Mouse (Mus musculus) B cell, adult 2 months (primary cell): Measurements from ENCODE around the gene Eva1b.

Experiments
- DNase-seq, 2 experiments: peaks; one replicate each; pipeline ENCODE4 v3.0.0; 2022

Gene Eva1b

GRCm38 (mm10) chr4:126120506-126120905 is 27.0 kb upstream of the Eva1b start:
- DNase-seq: no peak

GRCm38 (mm10) chr4:126123309-126124040 is 24.1 kb upstream of the Eva1b start:
- DNase-seq: no peak

DNA sequence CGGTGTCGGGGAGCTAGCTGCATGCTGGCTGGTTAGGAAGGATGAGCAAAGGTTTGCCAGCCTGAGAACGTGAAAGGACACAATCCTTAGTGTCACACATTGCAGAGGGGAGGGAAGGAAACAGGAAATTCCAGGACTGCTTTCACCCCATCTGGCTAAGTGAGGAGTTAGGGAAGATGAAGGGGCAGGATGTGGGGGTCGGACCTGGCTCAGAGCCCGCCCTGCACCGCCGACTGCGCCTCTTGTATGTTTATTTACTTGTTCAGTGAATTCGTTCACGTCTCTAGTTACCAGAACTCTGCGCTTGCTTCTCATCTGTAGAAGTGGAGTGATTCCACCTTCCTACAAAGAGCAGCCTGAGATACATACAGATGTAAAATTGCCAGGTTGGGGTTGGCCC is 17.0 kb upstream of the Eva1b start:
- DNase-seq: no peak

GRCm38 (mm10) chr4:126131290-126132121 is 16.0 kb upstream of the Eva1b start:
- no peak for DNase-seq

DNA sequence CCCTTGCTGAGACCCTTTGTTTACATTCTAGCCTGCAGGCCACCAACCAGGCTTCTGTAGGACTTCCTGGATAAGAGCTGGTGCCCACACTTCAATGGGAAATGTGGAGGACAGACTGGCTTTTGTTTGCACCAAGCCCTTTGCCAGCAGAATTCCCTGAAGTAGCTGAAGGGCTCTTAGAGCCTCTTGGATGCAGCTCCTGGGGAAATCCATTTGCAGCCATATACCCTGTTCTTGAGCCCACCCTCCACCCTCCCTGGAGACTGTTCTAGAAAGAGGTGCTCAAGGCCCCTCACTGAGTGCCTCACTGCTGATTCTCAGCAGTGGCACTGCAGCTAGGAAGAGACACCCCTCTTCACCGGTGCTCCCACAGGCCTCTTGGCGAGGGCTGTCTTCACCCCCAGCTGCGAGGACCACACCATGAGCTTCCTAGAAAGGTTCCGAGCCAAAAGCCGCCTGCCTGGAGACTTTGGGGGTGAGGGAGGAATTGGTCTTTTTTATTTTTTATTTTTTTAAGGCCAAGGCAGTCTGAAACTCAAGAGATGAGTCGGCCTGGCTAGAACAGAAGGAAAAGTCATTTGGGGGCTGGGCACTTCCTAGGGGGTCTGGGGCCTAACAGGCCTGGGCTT is 14.8 kb upstream of the Eva1b start:
- DNase-seq: no peak

DNA sequence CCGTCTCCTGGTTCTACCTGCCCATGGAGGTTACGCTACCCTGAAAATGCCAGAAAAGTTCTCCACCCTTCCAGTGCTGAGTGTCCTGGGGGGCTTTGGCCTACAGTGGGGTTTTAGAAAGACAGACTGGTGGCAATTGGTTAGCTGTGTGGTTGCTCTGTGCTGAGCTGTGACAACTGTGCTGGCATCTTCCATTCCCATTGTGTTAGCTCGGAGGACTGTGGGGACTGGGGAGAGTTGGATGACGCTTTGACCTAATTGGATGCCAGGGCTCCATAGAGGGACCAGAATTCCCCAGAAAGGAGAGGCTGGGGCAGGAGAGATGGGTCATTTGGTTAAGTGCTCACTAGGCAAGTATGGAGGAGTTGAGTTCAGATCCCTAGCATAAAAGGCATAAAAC is 13.3 kb upstream of the Eva1b start:
- DNase-seq: no peak

DNA sequence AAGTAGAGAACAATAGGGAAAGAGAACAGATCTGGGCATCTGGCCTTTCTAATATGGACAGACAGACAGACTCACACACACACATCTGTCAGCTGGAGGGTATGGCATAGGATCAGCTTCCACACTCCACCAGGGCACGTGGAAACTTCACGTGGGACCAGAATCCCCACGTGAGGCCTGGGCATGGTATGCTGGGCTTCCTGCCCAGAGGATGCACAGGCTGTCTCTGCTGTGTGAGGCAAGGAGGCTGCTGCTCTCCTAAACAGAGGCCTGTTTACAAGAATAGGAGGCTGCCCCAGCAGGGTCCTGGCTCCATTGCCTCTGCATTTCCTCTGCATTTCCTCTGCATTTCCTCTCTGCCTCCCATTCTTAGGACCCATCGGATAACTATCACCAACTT is 12.9 kb upstream of the Eva1b start:
- no peak for DNase-seq

GRCm38 (mm10) chr4:126137773-126138172 is 9.8 kb upstream of the Eva1b start:
- DNase-seq: no peak

DNA sequence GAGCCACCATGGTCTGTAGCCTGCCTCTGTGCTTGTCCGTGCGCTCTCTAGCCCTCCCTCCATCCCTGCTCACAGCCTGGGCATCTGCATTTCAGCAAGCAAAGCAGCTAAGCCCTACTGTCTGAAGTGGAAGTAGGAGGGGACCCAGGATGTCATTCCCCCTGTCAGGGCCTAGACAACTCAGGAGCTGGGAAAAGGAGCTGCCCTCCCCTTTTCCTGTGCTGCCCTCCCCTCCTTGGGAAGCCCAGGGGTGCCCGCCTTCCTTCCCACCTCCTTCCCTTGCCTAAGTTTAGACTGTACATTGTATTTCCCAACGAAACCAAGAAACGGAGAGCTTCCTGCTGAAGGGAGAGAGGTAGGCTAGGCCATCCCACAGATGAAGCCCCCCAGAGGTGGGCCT is 6.5 kb upstream of the Eva1b start:
- DNase-seq: no peak

GRCm38 (mm10) chr4:126145396-126145795 is 2.1 kb upstream of the Eva1b start:
- no peak for DNase-seq

DNA sequence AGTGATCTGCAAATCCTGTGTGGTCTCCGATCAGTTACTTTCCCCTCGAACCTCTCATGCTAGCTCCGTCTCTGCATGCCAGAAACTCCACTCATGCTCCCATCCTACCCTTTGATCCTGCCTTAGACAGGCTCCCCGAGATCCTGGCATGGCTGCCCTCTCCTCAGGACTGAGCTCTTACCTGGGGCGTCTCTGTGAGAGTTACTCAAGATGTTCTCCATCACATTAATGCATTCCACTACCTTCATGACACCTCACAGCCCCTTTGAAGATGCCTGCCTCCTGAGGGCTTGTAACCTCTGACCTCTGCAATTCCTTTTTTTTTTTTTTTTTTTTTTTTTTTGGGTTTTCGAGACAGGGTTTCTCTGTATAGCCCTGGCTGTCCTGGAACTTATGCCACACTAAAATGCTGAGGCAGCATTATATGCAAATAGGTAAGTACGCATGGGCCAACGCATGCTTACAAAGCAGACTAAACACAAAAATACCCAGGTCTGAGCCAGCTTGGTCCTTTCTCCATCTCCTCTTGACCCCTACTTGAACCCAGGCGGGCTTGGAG is 491 bp upstream of the Eva1b start:
- no peak for DNase-seq

DNA sequence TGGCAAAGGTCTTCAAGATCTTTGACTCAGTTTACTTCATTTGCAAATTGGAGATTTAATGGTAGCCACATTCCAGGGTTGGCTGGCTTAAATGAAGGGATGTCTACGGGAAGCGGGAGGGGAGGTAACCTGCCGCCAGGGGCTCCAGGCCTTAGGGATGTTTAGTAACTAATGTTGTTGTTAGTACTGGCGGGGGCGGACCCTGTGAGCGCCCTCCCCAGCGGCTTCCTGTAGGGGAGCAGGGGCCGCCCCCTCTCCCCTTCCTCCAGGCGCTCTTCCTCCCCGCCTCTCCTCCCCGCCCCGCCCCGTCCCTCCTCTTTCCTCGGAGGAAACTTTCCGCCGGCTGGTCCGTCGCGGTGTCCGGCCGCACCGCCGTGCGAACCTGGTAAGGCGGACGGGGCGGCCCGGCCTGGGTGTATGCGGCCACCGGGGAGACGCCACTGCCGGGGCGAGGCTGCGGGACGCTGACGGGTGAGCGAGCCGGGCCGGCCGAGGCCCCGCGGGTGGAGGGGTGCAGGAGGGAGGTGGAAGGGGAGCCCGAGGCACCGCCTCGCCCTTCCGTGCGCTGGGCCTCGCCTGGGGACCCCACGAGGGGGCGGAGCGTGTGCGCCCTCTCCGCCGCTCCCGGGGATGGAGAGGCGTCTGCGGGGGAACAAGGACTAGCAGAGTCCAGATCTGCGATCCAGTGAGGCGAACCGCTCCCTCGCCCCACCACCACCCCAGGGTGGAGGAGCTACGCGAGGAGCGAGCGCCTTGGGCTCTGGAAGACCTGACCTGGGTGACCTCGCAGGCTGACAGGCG is 817 bp downstream of the Eva1b start:
- peak; percentile 43 to 53 for DNase-seq

GRCm38 (mm10) chr4:126149041-126149676 is 1.6 kb downstream of the Eva1b start:
- no peak for DNase-seq

- DNase-seq: no peak
Observed at GRCm38 (mm10) chr4:126149798-126150197, 2.3 kb downstream of the Eva1b start.

GRCm38 (mm10) chr4:126150297-126150948 is 2.9 kb downstream of the Eva1b start:
- no peak for DNase-seq

GRCm38 (mm10) chr4:126150949-126151320 is 3.4 kb downstream of the Eva1b start:
- DNase-seq: no peak

DNA sequence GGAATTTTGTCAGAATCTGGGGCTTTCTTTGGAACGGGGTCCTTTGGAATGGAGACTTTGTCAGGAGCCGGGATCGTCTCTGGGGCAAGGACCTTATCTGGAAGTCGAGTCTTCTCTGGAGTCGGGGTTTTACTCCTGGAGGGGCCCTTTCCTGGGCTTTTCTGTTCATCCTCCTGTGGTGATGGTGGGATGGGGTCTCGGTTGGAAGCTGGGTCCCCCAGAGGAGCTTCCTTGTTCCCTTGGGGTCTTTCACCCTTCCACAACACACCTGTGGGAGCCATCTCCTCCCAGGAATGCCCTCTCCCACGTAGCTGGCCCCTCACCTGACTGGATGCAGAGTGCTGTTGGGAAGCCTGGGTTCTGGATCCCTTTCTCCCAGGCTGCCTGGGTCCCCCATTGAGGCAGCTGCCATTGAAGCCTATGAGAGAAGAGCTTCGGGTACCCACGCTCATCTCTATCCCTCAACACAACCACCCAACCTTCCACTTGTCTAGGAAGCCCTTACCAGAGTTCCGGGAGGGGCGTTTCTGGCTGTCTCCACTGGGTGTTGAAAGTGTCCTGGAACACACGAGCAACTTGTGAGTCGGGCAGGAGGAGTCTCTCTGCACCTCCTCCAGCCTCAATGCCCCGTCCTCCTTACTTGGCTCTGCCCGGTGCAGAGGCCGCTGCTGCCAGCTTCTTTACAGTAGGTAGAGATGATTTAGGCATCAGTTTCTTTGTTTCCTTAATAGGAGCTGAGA is 4.3 kb downstream of the Eva1b start:
- no peak for DNase-seq

DNA sequence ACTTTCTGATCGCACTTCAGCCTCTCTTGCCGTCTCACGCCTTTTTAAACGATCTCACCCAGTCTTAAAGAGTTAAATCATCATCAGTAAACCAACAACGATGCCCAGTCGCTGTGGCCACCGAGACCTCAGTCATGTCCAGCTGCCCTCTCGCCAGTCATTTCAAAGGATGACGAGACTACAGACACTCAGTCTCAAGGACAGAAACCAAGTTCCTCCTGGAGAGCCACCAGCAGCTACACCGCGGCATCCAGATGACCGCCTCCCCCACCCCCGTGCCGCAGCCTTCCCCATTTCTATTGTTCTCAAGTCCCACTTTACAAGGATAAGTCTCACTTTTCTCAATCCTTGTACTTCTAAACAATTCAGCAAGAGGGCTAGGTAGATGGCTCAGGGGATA is 5.3 kb downstream of the Eva1b start:
- DNase-seq: no peak

DNA sequence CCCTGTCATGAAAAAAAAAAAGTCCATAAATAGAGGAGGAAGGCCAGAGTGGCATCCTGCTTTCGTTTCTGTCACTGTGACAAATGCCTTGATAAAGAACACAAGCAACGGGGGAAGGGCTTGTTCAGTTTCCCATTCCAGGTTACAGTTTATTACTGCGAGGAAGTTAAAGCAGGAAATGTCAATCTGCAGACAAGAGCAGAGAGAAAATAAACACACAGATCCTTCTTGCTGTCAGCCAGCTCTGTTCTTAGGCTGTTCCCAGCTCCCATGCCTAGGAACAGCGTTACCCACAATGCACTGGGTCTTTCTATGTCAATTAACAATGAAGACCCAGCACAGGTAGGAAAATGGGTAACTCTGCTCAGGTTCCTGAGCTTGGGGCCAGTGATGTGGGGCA is 7.6 kb downstream of the Eva1b start:
- DNase-seq: no peak

GRCm38 (mm10) chr4:126155869-126156268 is 8.3 kb downstream of the Eva1b start:
- DNase-seq: no peak

GRCm38 (mm10) chr4:126156617-126157016 is 9.1 kb downstream of the Eva1b start:
- peak; percentile 68 to 70 for DNase-seq
